Mouse (Mus musculus): ENCODE measurements around the gene Olfr61. TPM values are rescaled to one million over a fixed set of nuclear protein-coding genes. Genes with fewer than 3 reads are reported as not detected.
"Not testable (repeated sequence)": the region's sequence is repeated elsewhere in the genome, so short reads cannot be mapped to it uniquely, and the experiment has no call there.

Olfr61 gene
- not detected in 2 replicates for polyA plus RNA-seq (2016; fragmentation: Nextera tagmentation; extraction: Ambion mirVana)

- DNase-seq (ENCODE audit: extremely low spot score, low spot score); H3K27me3 ChIP-seq (ENCODE audit: poor library complexity, severe bottlenecking): not testable (repeated sequence)
Measured at GRCm38 (mm10) chr7:140628670-140629069, at the start of gene Olfr61. TSS of gene Olfr61 (plus strand) at chr7:140628970.

GRCm38 (mm10) chr7:140600969-140601368 is 27.8 kb upstream of the Olfr61 start, which contains the start of gene Olfr46:
TSS of gene Olfr46 (plus strand) at chr7:140601269.
- not testable (repeated sequence) for H3K27me3 ChIP-seq (ENCODE audit: poor library complexity, severe bottlenecking); H3K4me3 ChIP-seq; DNase-seq (ENCODE audit: extremely low spot score, low spot score); H3K36me3 ChIP-seq (replicated peaks); H3K4me1 ChIP-seq; H3K9me3 ChIP-seq; H3K27ac ChIP-seq
- 78% methylated on average over 2 of the region's 2 CpGs for WGBS

More at GRCm38 (mm10) chr7:140628670-140629069, at the start of gene Olfr61:
- not testable (repeated sequence) for H3K9me3 ChIP-seq; H3K4me1 ChIP-seq; H3K27ac ChIP-seq; H3K4me3 ChIP-seq; H3K36me3 ChIP-seq (replicated peaks)
- 93% methylated on average over 3 of the region's 3 CpGs for WGBS

- Histone ChIP-seq H3K4me1 (no peaks in the 10 kb centered on the region), H3K4me3 (no peak overlapping the region), H3K36me3 (replicated peaks) (no peaks in the 10 kb centered on the region), H3K27me3 (ENCODE audit: poor library complexity, severe bottlenecking) (no peaks in the 10 kb centered on the region), H3K27ac (no peak overlapping the region), H3K9me3 (no peaks in the 10 kb centered on the region)
- WGBS: 74% methylated on average over 1 of the region's 1 CpGs
- no peak for DNase-seq (ENCODE audit: extremely low spot score, low spot score)
Measured at GRCm38 (mm10) chr7:140630559-140630958, 1.8 kb downstream of the Olfr61 start.

- no peaks in the 10 kb centered on the region for H3K4me1 ChIP-seq
- 83% methylated on average over 1 of the region's 1 CpGs for WGBS
- no peak within 1 kb of the TSS for H3K4me3 ChIP-seq
- no peak for DNase-seq (ENCODE audit: extremely low spot score, low spot score)
- no peak within 1 kb of the TSS for H3K27ac ChIP-seq
- no peaks in the 10 kb centered on the region for H3K27me3 ChIP-seq (ENCODE audit: poor library complexity, severe bottlenecking)
- no peaks in the 10 kb centered on the region for H3K36me3 ChIP-seq (replicated peaks)
- H3K9me3 ChIP-seq: no peaks in the 10 kb centered on the region
Measured at GRCm38 (mm10) chr7:140646152-140646551, 17.4 kb downstream of the Olfr61 start, which contains the start of gene Olfr53. TSS of gene Olfr53 (plus strand) at chr7:140646452.

GRCm38 (mm10) chr7:140659630-140660029 is 30.9 kb downstream of the Olfr61 start, which contains the start of gene Olfr539:
TSS of gene Olfr539 (plus strand) at chr7:140659930.
- 75% methylated on average over 4 of the region's 4 CpGs for WGBS
- Histone ChIP-seq H3K4me3 (no peak within 1 kb of the TSS), H3K4me1 (no peaks in the 10 kb centered on the region), H3K27ac (no peak within 1 kb of the TSS), H3K9me3 (no peaks in the 10 kb centered on the region), H3K27me3 (ENCODE audit: poor library complexity, severe bottlenecking) (no peaks in the 10 kb centered on the region), H3K36me3 (replicated peaks) (no peaks in the 10 kb centered on the region)
- DNase-seq (ENCODE audit: extremely low spot score, low spot score): no peak

- WGBS: 92% methylated on average over 3 of the region's 3 CpGs
Measured at GRCm38 (mm10) chr7:140670693-140671092, 41.9 kb downstream of the Olfr61 start.

GRCm38 (mm10) chr7:140675863-140676262 is 47.1 kb downstream of the Olfr61 start:
- no peaks in the 10 kb centered on the region for H3K36me3 ChIP-seq (replicated peaks)
- H3K27me3 ChIP-seq (ENCODE audit: poor library complexity, severe bottlenecking): no peaks in the 10 kb centered on the region
- peaks cover 6% of the 10 kb centered on the region for H3K9me3 ChIP-seq
- WGBS: 5% methylated on average over 6 of the region's 6 CpGs
- H3K27ac ChIP-seq: no peak overlapping the region
- H3K4me1 ChIP-seq: peaks cover 6% of the 10 kb centered on the region
- H3K4me3 ChIP-seq: peak overlapping the region; percentile 14; the same call in 1 of the 2 replicates
- DNase-seq (ENCODE audit: extremely low spot score, low spot score): no peak

More at GRCm38 (mm10) chr7:140670693-140671092, 41.9 kb downstream of the Olfr61 start:
- not testable (repeated sequence) for H3K27ac ChIP-seq; H3K9me3 ChIP-seq; H3K36me3 ChIP-seq (replicated peaks); DNase-seq (ENCODE audit: extremely low spot score, low spot score); H3K27me3 ChIP-seq (ENCODE audit: poor library complexity, severe bottlenecking); H3K4me3 ChIP-seq; H3K4me1 ChIP-seq

GRCm38 (mm10) chr7:140679591-140679990 is 50.8 kb downstream of the Olfr61 start:
- not testable (repeated sequence) for H3K27me3 ChIP-seq (ENCODE audit: poor library complexity, severe bottlenecking); H3K9me3 ChIP-seq
- WGBS: 65% methylated on average over 4 of the region's 4 CpGs

GRCm38 (mm10) chr7:140681651-140682050 is 52.9 kb downstream of the Olfr61 start, which contains the start of gene Olfr45:
TSS of gene Olfr45 (plus strand) at chr7:140681951.
- WGBS: 90% methylated on average over 1 of the region's 1 CpGs
- DNase-seq (ENCODE audit: extremely low spot score, low spot score): no peak
- Histone ChIP-seq H3K36me3 (replicated peaks) (no peaks in the 10 kb centered on the region), H3K4me3 (no peak within 1 kb of the TSS), H3K27ac (no peak within 1 kb of the TSS), H3K4me1 (no peaks in the 10 kb centered on the region), H3K27me3 (ENCODE audit: poor library complexity, severe bottlenecking) (no peaks in the 10 kb centered on the region), H3K9me3 (peaks cover 6% of the 10 kb centered on the region)

More at GRCm38 (mm10) chr7:140679591-140679990, 50.8 kb downstream of the Olfr61 start:
- H3K27ac ChIP-seq; H3K4me1 ChIP-seq; DNase-seq (ENCODE audit: extremely low spot score, low spot score); H3K36me3 ChIP-seq (replicated peaks); H3K4me3 ChIP-seq: not testable (repeated sequence)

Other genes starting within 250 kb of the Olfr61 start
- gene Olfr531, start 226.1 kb upstream of the Olfr61 start, polyA plus RNA-seq (2016; fragmentation: Nextera tagmentation; extraction: Ambion mirVana): 0.05 TPM in 1 of 2 replicates, not detected in the other
- not detected in 2 replicates for gene Olfr532, start 207.3 kb upstream of the Olfr61 start, polyA plus RNA-seq (2016; fragmentation: Nextera tagmentation; extraction: Ambion mirVana)
- gene Olfr533, start 165.6 kb upstream of the Olfr61 start, polyA plus RNA-seq (2016; fragmentation: Nextera tagmentation; extraction: Ambion mirVana): not detected in 2 replicates
- gene Olfr535, start 144.8 kb upstream of the Olfr61 start, polyA plus RNA-seq (2016; fragmentation: Nextera tagmentation; extraction: Ambion mirVana): not detected in 2 replicates
- not detected in 2 replicates for gene Olfr536, start 121.6 kb upstream of the Olfr61 start, polyA plus RNA-seq (2016; fragmentation: Nextera tagmentation; extraction: Ambion mirVana)
- gene Olfr538, start 61.1 kb upstream of the Olfr61 start, polyA plus RNA-seq (2016; fragmentation: Nextera tagmentation; extraction: Ambion mirVana): not detected in 2 replicates
- not detected in 2 replicates for gene Olfr46, start 27.7 kb upstream of the Olfr61 start, polyA plus RNA-seq (2016; fragmentation: Nextera tagmentation; extraction: Ambion mirVana)
- not detected in 2 replicates for gene Olfr53, start 17.5 kb downstream of the Olfr61 start, polyA plus RNA-seq (2016; fragmentation: Nextera tagmentation; extraction: Ambion mirVana)
- gene Olfr539, start 31.0 kb downstream of the Olfr61 start, polyA plus RNA-seq (2016; fragmentation: Nextera tagmentation; extraction: Ambion mirVana): not detected in 2 replicates
- not detected in 2 replicates for gene Olfr45, start 53.0 kb downstream of the Olfr61 start, polyA plus RNA-seq (2016; fragmentation: Nextera tagmentation; extraction: Ambion mirVana)
- gene Olfr541, start 68.3 kb downstream of the Olfr61 start, polyA plus RNA-seq (2016; fragmentation: Nextera tagmentation; extraction: Ambion mirVana): not detected in 2 replicates
- not detected in 2 replicates for gene Cyp2e1, start 134.8 kb downstream of the Olfr61 start, polyA plus RNA-seq (2016; fragmentation: Nextera tagmentation; extraction: Ambion mirVana)
- gene Syce1, start 158.9 kb downstream of the Olfr61 start, polyA plus RNA-seq (2016; fragmentation: Nextera tagmentation; extraction: Ambion mirVana): not detected in 2 replicates
- gene Zfp941, start 193.2 kb downstream of the Olfr61 start, polyA plus RNA-seq (2016; fragmentation: Nextera tagmentation; extraction: Ambion mirVana): 3.7 and 3.8 TPM in 2 replicates
- gene Urah, start 206.0 kb downstream of the Olfr61 start, polyA plus RNA-seq (2016; fragmentation: Nextera tagmentation; extraction: Ambion mirVana): 0.41 and 0.64 TPM in 2 replicates
- not detected in 2 replicates for gene Scgb1c1, start 216.6 kb downstream of the Olfr61 start, polyA plus RNA-seq (2016; fragmentation: Nextera tagmentation; extraction: Ambion mirVana)
- not detected in 2 replicates for gene Odf3, start 218.8 kb downstream of the Olfr61 start, polyA plus RNA-seq (2016; fragmentation: Nextera tagmentation; extraction: Ambion mirVana)
- not detected in 2 replicates for gene Gm45785, start 227.4 kb downstream of the Olfr61 start, polyA plus RNA-seq (2016; fragmentation: Nextera tagmentation; extraction: Ambion mirVana)
- 51.3 and 57.6 TPM in 2 replicates for gene Ric8a, start 228.0 kb downstream of the Olfr61 start, polyA plus RNA-seq (2016; fragmentation: Nextera tagmentation; extraction: Ambion mirVana)
- gene Bet1l, start 228.6 kb downstream of the Olfr61 start, polyA plus RNA-seq (2016; fragmentation: Nextera tagmentation; extraction: Ambion mirVana): 21.2 and 22.5 TPM in 2 replicates